Mouse (Mus musculus): Measurements from ENCODE around the gene Pla2g4f. TPM values are rescaled to one million over a fixed set of nuclear protein-coding genes. Genes with fewer than 3 reads are reported as not detected.

Pla2g4f gene
- polyA plus RNA-seq, 1 experiment: 2.9 TPM

GRCm38 (mm10) chr2:120284094-120284493 lies 29.9 kb downstream of the Pla2g4f start:
- DNase-seq: no peak
- no peaks in the 10 kb centered on the region for H3K27me3 ChIP-seq (ENCODE audit: control insufficient read depth, insufficient read depth, low read length)
- H3K4me1 ChIP-seq (replicated peaks; ENCODE audit: control insufficient read depth, insufficient read depth, low read length): no peaks in the 10 kb centered on the region
- TF ChIP-seq CTCF (IDR thresholded peaks at IDR 0.05; ENCODE audit: borderline replicate concordance, control insufficient read depth, extremely low read depth, insufficient read depth, low read length, poor library complexity): no peak
- TF ChIP-seq POLR2A (IDR thresholded peaks at IDR 0.05; ENCODE audit: control insufficient read depth, extremely low read depth, insufficient read depth, low read length, poor library complexity): no peak
- H3K27ac ChIP-seq (ENCODE audit: control insufficient read depth, insufficient read depth, low read length): no peak overlapping the region
- H3K4me3 ChIP-seq (ENCODE audit: control insufficient read depth, insufficient read depth, low read length): no peak overlapping the region
- 93% methylated on average over 5 of the region's 5 CpGs for WGBS
- H3K36me3 ChIP-seq (ENCODE audit: control insufficient read depth, insufficient read depth, low read length): no peaks in the 10 kb centered on the region

- H3K36me3 ChIP-seq (ENCODE audit: control insufficient read depth, insufficient read depth, low read length): no peaks in the 10 kb centered on the region
- TF ChIP-seq POLR2A (IDR thresholded peaks at IDR 0.05; ENCODE audit: control insufficient read depth, extremely low read depth, insufficient read depth, low read length, poor library complexity) (no peak), CTCF (IDR thresholded peaks at IDR 0.05; ENCODE audit: borderline replicate concordance, control insufficient read depth, extremely low read depth, insufficient read depth, low read length, poor library complexity) (no peak)
- DNase-seq: no peak
- H3K27me3 ChIP-seq (ENCODE audit: control insufficient read depth, insufficient read depth, low read length): no peaks in the 10 kb centered on the region
- 82% methylated on average over 6 of the region's 6 CpGs for WGBS
- no peaks in the 10 kb centered on the region for H3K4me1 ChIP-seq (replicated peaks; ENCODE audit: control insufficient read depth, insufficient read depth, low read length)
- H3K4me3 ChIP-seq (ENCODE audit: control insufficient read depth, insufficient read depth, low read length): no peak overlapping the region
- H3K27ac ChIP-seq (ENCODE audit: control insufficient read depth, insufficient read depth, low read length): no peak overlapping the region
These were observed 30.4 kb downstream of the Pla2g4f start for GRCm38 (mm10) chr2:120283550-120283949.

GRCm38 (mm10) chr2:120281221-120281620 lies 32.7 kb downstream of the Pla2g4f start:
- no peaks in the 10 kb centered on the region for H3K27me3 ChIP-seq (ENCODE audit: control insufficient read depth, insufficient read depth, low read length)
- no peak overlapping the region for H3K4me3 ChIP-seq (ENCODE audit: control insufficient read depth, insufficient read depth, low read length)
- no peak overlapping the region for H3K27ac ChIP-seq (ENCODE audit: control insufficient read depth, insufficient read depth, low read length)
- no peaks in the 10 kb centered on the region for H3K36me3 ChIP-seq (ENCODE audit: control insufficient read depth, insufficient read depth, low read length)
- DNase-seq: no peak
- no peaks in the 10 kb centered on the region for H3K4me1 ChIP-seq (replicated peaks; ENCODE audit: control insufficient read depth, insufficient read depth, low read length)
- no peak for TF ChIP-seq CTCF (IDR thresholded peaks at IDR 0.05; ENCODE audit: borderline replicate concordance, control insufficient read depth, extremely low read depth, insufficient read depth, low read length, poor library complexity)
- TF ChIP-seq POLR2A (IDR thresholded peaks at IDR 0.05; ENCODE audit: control insufficient read depth, extremely low read depth, insufficient read depth, low read length, poor library complexity): no peak
- WGBS: 54% methylated on average over 3 of the region's 3 CpGs

GRCm38 (mm10) chr2:120279961-120280360 lies 34.0 kb downstream of the Pla2g4f start:
- no peaks in the 10 kb centered on the region for H3K4me1 ChIP-seq (replicated peaks; ENCODE audit: control insufficient read depth, insufficient read depth, low read length)
- 19% methylated on average over 8 of the region's 8 CpGs for WGBS
- H3K4me3 ChIP-seq (ENCODE audit: control insufficient read depth, insufficient read depth, low read length): no peak overlapping the region
- no peak for TF ChIP-seq POLR2A (IDR thresholded peaks at IDR 0.05; ENCODE audit: control insufficient read depth, extremely low read depth, insufficient read depth, low read length, poor library complexity)
- TF ChIP-seq CTCF (IDR thresholded peaks at IDR 0.05; ENCODE audit: borderline replicate concordance, control insufficient read depth, extremely low read depth, insufficient read depth, low read length, poor library complexity): peak; percentile 55; the same call in 1 of the 2 replicates
- H3K27ac ChIP-seq (ENCODE audit: control insufficient read depth, insufficient read depth, low read length): no peak overlapping the region
- H3K27me3 ChIP-seq (ENCODE audit: control insufficient read depth, insufficient read depth, low read length): no peaks in the 10 kb centered on the region
- no peaks in the 10 kb centered on the region for H3K36me3 ChIP-seq (ENCODE audit: control insufficient read depth, insufficient read depth, low read length)
- peak; percentile 51 for DNase-seq

GRCm38 (mm10) chr2:120276951-120277350 lies 37.0 kb downstream of the Pla2g4f start:
- no peaks in the 10 kb centered on the region for H3K27me3 ChIP-seq (ENCODE audit: control insufficient read depth, insufficient read depth, low read length)
- H3K36me3 ChIP-seq (ENCODE audit: control insufficient read depth, insufficient read depth, low read length): no peaks in the 10 kb centered on the region
- no peak for DNase-seq
- WGBS: 83% methylated on average over 4 of the region's 4 CpGs
- no peak overlapping the region for H3K27ac ChIP-seq (ENCODE audit: control insufficient read depth, insufficient read depth, low read length)
- H3K4me1 ChIP-seq (replicated peaks; ENCODE audit: control insufficient read depth, insufficient read depth, low read length): no peaks in the 10 kb centered on the region
- H3K4me3 ChIP-seq (ENCODE audit: control insufficient read depth, insufficient read depth, low read length): no peak overlapping the region
- TF ChIP-seq POLR2A (IDR thresholded peaks at IDR 0.05; ENCODE audit: control insufficient read depth, extremely low read depth, insufficient read depth, low read length, poor library complexity) (no peak), CTCF (IDR thresholded peaks at IDR 0.05; ENCODE audit: borderline replicate concordance, control insufficient read depth, extremely low read depth, insufficient read depth, low read length, poor library complexity) (no peak)

GRCm38 (mm10) chr2:120268635-120269034 lies 45.3 kb downstream of the Pla2g4f start:
- 11% methylated on average over 9 of the region's 9 CpGs for WGBS
- Histone ChIP-seq H3K4me1 (replicated peaks; ENCODE audit: control insufficient read depth, insufficient read depth, low read length) (no peaks in the 10 kb centered on the region), H3K27me3 (ENCODE audit: control insufficient read depth, insufficient read depth, low read length) (no peaks in the 10 kb centered on the region), H3K27ac (ENCODE audit: control insufficient read depth, insufficient read depth, low read length) (no peak overlapping the region), H3K4me3 (ENCODE audit: control insufficient read depth, insufficient read depth, low read length) (no peak overlapping the region), H3K36me3 (ENCODE audit: control insufficient read depth, insufficient read depth, low read length) (no peaks in the 10 kb centered on the region)
- DNase-seq: peak; percentile 20
- TF ChIP-seq POLR2A (IDR thresholded peaks at IDR 0.05; ENCODE audit: control insufficient read depth, extremely low read depth, insufficient read depth, low read length, poor library complexity) (no peak), CTCF (IDR thresholded peaks at IDR 0.05; ENCODE audit: borderline replicate concordance, control insufficient read depth, extremely low read depth, insufficient read depth, low read length, poor library complexity) (no peak)

GRCm38 (mm10) chr2:120265523-120265922 lies 48.4 kb downstream of the Pla2g4f start:
- H3K27ac ChIP-seq (ENCODE audit: control insufficient read depth, insufficient read depth, low read length): no peak overlapping the region
- H3K27me3 ChIP-seq (ENCODE audit: control insufficient read depth, insufficient read depth, low read length): no peaks in the 10 kb centered on the region
- 84% methylated on average over 6 of the region's 6 CpGs for WGBS
- H3K4me3 ChIP-seq (ENCODE audit: control insufficient read depth, insufficient read depth, low read length): no peak overlapping the region
- no peaks in the 10 kb centered on the region for H3K36me3 ChIP-seq (ENCODE audit: control insufficient read depth, insufficient read depth, low read length)
- no peak for DNase-seq
- TF ChIP-seq CTCF (IDR thresholded peaks at IDR 0.05; ENCODE audit: borderline replicate concordance, control insufficient read depth, extremely low read depth, insufficient read depth, low read length, poor library complexity): no peak
- no peak for TF ChIP-seq POLR2A (IDR thresholded peaks at IDR 0.05; ENCODE audit: control insufficient read depth, extremely low read depth, insufficient read depth, low read length, poor library complexity)
- no peaks in the 10 kb centered on the region for H3K4me1 ChIP-seq (replicated peaks; ENCODE audit: control insufficient read depth, insufficient read depth, low read length)
